Mouse (Mus musculus): Measurements from ENCODE around the gene Hira.
"Not testable (repeated sequence)": the region's sequence is repeated elsewhere in the genome, so short reads cannot be mapped to it uniquely, and the experiment has no call there.

Gene Hira

DNA sequence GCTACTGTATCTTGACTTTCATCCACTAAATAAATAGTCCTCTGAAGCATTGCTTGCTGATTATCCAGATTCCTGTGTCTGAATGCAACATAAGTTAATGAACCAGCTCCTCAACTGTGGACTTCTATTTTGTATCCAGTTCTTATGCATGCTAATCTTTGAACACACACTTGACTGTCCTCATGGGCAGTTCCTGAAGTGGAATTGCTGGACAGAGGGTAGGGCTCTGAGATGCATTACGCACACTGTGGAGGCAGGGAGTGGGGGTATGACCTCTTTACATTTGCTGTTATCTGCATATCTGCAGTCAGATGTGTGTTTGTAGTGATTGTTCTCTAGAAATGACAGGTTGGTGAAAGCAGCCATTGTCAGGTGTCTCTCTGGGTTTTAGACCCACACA, 51.1 kb downstream of the Hira start:
- DNase-seq = no peak

DNA sequence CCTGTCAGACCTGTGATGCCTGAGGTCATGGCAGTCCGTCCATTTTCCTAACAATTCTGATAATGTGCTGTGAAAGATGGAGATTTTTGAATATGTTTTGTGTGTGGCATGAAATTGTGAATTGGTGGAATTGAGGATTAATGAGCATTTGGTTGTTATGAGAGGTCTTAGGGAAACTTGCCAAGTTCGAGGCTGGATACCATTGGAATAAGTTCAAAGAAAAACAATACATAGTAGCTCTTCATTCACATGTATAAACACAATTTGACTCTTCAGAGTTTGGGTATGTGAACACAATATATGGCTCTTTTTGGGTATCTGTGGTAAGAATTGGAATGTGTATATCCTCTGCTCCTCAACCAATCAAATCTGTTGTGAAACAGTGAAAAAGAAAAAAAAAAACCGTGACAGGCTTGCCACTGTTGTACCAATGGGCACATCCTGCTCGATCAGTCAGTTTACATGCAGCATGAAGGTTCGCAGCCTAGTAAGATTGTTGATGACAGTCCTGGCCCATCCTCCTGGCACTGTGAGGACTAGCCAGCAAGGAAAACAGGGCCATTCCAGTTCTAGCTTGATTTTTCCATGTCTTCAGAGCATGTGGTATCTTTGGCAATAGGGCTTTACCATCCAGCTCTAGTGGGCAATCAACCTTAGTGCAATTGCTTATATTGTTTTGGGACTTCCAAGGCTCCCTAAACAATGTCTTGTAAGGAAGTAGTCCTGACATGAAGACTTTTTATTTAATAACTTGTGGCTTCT, 61.7 kb downstream of the Hira start:
- DNase-seq = no peak

GRCm38 (mm10) chr16:18943906-18944305, 67.1 kb downstream of the Hira start:
- no peak for DNase-seq

GRCm38 (mm10) chr16:18948941-18949340, 72.1 kb downstream of the Hira start:
- DNase-seq = no peak

DNA sequence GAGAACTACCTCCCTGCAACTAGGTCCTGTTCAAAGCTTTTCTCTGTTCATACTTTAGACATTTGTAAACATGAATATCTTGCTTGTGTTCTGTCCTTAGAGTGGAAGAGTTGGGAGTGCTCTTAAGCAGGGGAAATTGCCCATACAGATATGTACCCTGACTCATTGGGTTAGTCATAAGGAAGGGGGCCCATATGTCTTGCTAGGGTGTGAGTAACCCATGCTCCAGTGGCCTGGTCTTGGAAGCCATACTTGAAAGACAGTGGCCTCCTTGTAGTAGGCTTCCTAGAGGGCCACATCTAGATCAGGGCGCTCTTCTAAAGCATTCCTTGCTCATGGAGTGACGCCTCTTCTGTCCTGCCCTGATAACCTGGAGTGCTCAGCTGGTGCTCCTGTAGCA, 73.5 kb downstream of the Hira start:
- DNase-seq = no peak

GRCm38 (mm10) chr16:18952813-18953212, 76.0 kb downstream of the Hira start:
- DNase-seq = no peak

DNA sequence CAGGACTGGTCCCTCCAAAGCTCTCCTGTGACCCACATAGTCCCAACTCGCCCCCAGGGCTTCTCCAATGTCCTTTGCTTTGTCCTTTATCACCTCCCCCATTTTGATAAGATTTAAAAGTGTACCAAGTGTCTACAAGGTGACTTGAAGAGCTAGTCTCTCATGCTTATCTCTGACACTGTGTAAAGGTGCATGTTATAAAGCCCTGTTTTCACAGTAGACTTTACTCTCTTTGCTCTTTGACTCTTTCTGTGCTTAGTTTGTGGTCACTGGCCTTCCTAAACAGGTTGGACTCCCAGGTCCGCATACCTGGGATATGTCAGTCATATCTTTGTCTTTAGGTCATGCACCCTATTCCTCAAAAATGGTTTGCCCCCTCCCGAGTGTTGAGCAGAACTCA, 78.2 kb downstream of the Hira start:
- DNase-seq = no peak

DNA sequence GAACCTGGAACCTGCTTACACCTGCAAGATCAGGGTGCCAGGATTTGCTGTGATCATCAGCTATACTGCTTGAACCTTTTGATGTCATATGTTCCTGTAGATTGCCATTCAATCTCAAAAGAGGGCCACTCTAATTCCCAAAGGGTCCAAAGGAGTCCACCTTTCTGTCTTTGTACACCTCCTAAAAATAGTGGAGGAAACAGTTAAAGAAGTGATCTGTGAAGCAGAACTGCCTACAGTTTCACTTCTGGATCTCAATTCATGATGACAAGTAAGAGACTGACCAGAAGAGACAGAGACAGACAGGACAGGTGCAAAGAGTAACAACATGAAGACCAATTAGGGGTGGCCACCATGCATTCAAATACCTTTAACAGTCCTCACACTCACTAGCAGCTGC, 86.6 kb downstream of the Hira start:
- no peak for DNase-seq

DNA sequence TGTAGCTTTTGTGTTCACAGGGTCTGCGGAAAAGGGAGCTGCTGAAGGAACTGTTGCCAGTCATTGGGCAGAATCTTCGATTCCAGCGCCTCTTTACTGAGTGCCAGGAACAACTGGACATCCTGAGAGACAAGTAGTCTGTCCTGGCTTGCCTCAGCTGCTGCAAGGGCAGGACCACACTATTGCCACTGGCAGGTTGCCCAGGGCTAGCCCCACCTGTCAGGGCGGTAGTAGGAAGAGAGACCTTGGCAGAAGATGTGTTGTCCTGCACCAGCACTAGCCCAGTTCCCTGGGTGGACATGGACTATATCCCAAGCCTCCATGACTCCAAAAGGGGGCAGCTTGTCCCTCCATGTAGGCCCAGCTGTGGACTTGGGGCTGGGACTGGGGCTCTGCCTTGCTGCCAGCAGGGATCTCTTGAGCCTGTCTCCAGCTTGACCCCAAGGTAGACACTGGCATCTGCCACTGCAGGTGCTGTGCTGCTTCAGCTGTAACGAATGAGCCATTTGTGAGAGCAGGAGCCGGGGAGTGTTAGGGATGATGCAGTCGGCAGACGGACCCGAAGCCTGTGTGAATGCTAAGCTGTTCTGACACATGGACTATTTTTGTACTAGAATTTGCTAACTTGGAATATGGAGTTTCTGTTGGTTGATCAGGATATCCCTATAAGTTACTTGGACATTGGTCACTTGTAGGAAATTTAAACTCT, 92.7 kb downstream of the Hira start:
- no peak for DNase-seq

- no peak for DNase-seq
Measured at GRCm38 (mm10) chr16:18970837-18971236, 94.0 kb downstream of the Hira start.

- not testable (repeated sequence) for DNase-seq
Measured at GRCm38 (mm10) chr16:18975665-18976064, 98.8 kb downstream of the Hira start.

- DNase-seq = no peak
Measured at GRCm38 (mm10) chr16:18976315-18976714, 99.5 kb downstream of the Hira start.

DNA sequence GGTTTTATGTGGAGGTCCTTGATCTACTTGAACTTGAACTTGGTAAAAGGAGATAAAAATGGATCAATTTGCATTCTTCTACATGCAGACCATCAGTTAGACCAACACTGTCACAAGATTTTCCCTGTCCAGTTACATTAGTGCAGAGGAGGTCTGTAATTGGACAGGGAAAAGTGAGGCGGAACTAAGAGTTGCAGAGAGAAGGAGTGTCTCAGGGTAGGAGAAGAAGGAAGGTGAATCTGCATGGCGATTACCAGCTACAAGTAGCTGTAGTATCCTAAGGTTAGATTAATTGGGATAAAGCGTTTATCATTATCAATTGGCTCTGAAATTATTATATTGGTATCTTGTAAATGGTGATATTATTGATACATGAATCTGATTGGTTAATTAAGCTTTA, 109.5 kb downstream of the Hira start:
- no peak for DNase-seq

GRCm38 (mm10) chr16:18986860-18987259, 110.0 kb downstream of the Hira start:
- no peak for DNase-seq

DNA sequence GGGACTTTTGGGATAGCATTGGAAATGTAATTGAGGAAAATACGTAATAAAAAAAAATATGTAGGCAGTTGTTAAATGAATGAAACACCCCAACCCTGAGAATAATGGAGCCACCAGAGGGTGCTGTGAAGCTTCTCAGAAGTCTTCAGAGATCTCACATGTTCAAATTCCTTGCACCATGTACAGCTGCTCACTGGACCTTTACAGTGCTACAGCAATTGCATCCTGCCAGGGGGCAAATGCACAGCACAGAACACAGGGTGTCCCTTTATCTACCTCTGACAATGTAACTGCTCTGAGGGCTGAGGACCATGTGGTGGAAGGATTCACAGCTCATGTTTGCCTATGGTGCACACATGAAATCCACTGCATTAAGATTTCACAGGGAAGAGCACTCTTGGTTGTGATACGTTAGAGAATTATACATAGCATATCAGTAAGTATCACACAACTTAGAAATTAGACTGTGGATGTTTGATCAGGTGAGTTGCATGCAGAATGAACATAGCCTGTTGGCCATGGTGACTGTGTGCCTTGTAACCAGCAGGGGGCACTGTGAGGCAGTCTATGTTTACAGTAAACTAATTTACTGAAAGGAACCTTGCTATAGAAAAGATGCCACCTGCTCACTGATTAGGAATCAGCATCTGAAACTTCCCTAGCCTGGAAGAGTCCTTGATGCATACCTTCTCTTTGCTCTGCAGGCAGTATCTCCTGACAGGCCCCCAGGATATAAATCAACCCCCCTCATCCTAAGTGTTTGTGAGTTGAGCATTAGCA, 126.0 kb downstream of the Hira start:
- DNase-seq = not testable (repeated sequence)

DNA sequence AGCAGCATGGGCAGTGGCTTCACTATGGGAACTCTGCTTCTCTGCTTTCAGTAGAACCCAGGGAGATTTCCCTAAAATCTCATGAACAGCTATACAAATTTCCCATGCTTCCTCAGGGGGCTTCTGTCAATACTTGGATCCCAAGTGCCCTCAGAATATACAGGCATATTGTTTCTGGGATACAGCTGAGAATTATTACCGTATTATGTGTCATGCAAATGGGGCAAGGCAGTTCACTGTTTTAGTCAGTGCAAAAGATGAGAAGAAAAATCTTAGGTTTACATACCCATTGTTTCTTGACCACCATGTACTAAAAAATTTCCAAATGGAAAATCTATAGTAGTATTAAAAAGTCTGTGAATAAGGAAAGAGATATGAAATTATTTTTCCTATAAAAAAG, 126.9 kb downstream of the Hira start:
- DNase-seq = no peak

DNA sequence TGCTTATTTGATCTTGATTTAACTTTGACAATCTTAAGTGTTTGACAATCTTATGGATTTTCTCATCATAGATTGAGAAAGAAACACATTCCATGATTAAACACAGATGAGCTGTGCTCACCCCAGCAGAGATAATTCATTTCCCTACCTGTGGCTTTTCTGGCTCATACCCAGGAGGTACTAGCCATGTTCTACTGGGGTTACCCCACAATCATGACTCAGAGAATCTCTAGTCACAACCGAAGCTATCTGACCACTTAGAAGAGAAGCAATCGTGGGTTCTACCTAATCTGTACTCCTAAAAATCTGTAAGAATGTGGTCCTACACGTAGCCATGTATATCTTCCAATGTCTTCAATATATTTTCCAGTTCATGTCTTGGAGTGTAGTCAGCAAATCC, 128.5 kb downstream of the Hira start:
- DNase-seq = no peak

- no peak for DNase-seq
Measured at GRCm38 (mm10) chr16:19006715-19007114, 129.9 kb downstream of the Hira start.

GRCm38 (mm10) chr16:19007186-19007591, 130.4 kb downstream of the Hira start:
- DNase-seq = not testable (repeated sequence)

DNA sequence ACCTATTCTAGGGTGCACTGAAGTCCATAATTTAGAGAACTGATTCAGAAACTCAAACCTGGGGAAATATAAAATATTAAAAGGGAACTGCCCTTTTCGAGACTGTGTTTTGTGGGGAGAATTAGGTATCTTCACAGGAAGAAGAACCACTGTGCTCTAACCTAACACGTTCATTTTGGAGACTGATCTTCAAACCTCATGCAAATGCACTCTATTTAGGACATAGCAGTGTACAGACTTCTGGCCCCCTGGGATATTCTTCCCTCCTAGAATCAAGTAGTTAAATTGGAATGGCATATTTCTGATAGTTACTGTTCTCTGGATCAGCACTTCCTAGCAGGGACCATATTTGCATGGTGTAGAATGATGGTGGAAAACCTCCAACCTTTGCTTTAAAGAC, 133.9 kb downstream of the Hira start:
- DNase-seq = no peak

DNA sequence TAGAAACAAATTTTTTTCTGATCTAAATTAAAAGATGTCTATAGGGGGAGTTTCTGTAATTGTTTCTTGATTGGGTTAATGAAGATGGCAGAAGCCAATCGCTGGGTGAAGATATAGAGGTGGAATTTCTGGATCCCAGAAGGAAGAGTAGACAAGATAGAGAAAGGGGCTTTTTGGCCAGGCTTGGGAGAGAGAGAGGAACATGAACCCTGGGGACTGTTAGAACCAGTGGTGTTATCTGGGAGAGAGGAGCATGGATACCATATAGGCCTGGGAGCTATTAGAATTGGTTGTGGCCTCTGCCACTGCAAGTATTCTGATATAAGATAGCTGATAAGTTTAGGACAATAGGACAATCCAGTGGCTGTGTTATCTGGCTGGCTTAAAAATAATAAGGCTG, 136.7 kb downstream of the Hira start:
- no peak for DNase-seq

- no peak for DNase-seq
Measured at GRCm38 (mm10) chr16:19014650-19015049, 137.8 kb downstream of the Hira start.

Measured in right cerebral cortex, postnatal 4 days (tissue).